Mouse (Mus musculus) hindbrain, embryonic 16.5 days (tissue): ENCODE measurements around the gene Twf2. TPM values are rescaled to one million over a fixed set of nuclear protein-coding genes. Genes with fewer than 3 reads are reported as not detected.

Experiments
- ATAC-seq: fragments of 200-750 bp; cut with Nextera tagmentation; 2 replicates; pipeline ENCODE4 v1.8.0; 2017; ENCODE audit warnings: moderate TSS enrichment, moderate library complexity
- H3K27ac ChIP-seq: fragments of 300-500 bp; sonication (generic); 2 replicates; pipeline ENCODE4 v1.5.1; 2014; ENCODE audit warnings: low read depth, mild to moderate bottlenecking, control low read depth, low read length, moderate library complexity
- H3K27me3 ChIP-seq: fragments of 300-500 bp; sonication (generic); replicated peaks from 2 replicates; pipeline ENCODE4 v1.6.1; 2014; ENCODE audit warnings: low read length; ENCODE audit not compliant: control insufficient read depth, insufficient read depth
- H3K36me3 ChIP-seq: fragments of 300-500 bp; sonication (generic); 2 replicates; pipeline ENCODE4 v1.6.1; 2014; ENCODE audit warnings: mild to moderate bottlenecking, low read length, moderate library complexity, mixed read lengths; ENCODE audit not compliant: control insufficient read depth, insufficient read depth
- H3K4me1 ChIP-seq: fragments of 300-500 bp; sonication (generic); 2 replicates; pipeline ENCODE4 v1.6.1; 2014; ENCODE audit warnings: low read depth, low read length; ENCODE audit not compliant: control insufficient read depth, insufficient read depth
- H3K4me2 ChIP-seq: fragments of 300-500 bp; sonication (generic); 2 replicates; pipeline ENCODE4 v1.6.1; 2014; ENCODE audit warnings: mild to moderate bottlenecking, low read length, control low read depth, moderate library complexity
- H3K4me3 ChIP-seq: fragments of 300-500 bp; sonication (generic); 2 replicates; pipeline ENCODE4 v1.5.1; 2014; ENCODE audit warnings: mild to moderate bottlenecking, low read length, control low read depth, moderate library complexity
- H3K9ac ChIP-seq: fragments of 300-500 bp; sonication (generic); 2 replicates; pipeline ENCODE4 v1.6.1; 2014; ENCODE audit warnings: low read depth, mild to moderate bottlenecking, control low read depth, low read length, moderate library complexity
- H3K9me3 ChIP-seq: fragments of 300-500 bp; sonication (generic); 2 replicates; pipeline ENCODE4 v1.6.1; 2014; ENCODE audit warnings: mild to moderate bottlenecking, low read length, moderate library complexity; ENCODE audit not compliant: control insufficient read depth
- WGBS: fragments of 180-500 bp; shearing (Covaris S2); extraction: QIAGEN DNeasy Blood & Tissue Kit; methylation state at CpG from one replicate; pipeline ENCODE4 v1.1.7; 2014; 5-methylcytosine and 5-hydroxymethylcytosine counted together
- polyA plus RNA-seq: library from polyadenylated mRNA; unstranded; fragments of >200 nt; fragmentation: Nextera tagmentation; extraction: Ambion mirVana; gene quantifications from 2 replicates; pipeline ENCODE4 v1.2.1, GENCODE M21; 2015

Gene Twf2
- polyA plus RNA-seq, result 49.9 and 50.3 TPM in 2 replicates

DNA sequence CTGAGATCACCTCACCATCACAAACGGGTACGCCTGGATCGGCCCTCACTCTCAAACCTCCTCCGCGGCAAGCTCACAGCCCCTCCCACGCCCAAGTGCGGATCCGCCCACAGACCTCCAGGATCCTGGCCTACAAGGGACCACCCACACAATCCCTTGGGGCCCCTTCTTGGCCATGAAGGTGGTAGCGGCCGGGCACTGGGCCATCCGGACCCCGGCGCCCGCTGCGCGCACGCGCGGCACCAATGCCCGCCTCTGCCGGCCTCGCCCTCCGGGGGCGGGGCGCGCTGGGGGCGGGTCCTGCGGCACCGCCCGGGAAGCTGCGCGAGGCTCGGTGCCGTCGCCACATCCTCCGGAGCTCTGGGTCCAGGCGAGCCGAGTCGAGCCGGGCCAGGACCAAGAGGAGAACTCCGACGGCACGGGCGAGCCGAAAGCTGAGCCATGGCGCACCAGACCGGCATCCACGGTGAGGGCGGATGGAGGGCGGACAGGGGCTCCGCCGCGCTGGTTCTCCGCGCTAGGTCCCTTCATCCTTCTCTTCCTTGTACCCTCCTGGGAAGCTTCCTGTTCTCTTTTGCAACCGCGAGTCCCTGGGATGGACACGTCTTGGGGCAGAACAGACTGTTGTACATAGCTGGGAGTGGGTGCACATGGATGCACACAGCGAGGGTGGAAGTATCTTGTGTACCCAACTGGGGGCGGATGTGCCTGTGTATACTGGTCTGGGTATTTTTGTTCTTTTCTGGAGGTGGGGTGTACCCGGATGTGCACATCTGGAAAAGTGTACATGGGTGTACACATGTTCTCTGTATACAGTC, at the start of gene Twf2:
TSS of gene Twf2 (plus strand) at position 290 of the 818 bp plus-strand sequence.
- H3K27me3 ChIP-seq, result no peaks in the 10 kb centered on the region
- H3K4me1 ChIP-seq, result peaks cover 29% of the 10 kb centered on the region
- peak; percentile 88 for ATAC-seq
- H3K9me3 ChIP-seq, result no peaks in the 10 kb centered on the region
- H3K27ac ChIP-seq, result peak within 1 kb of the TSS; percentile 81
- H3K4me3 ChIP-seq, result peak within 1 kb of the TSS; percentile 72
- H3K4me2 ChIP-seq, result peak within 1 kb of the TSS; percentile 62
- WGBS, result under 1% methylated on average over 61 of the region's 61 CpGs
- H3K36me3 ChIP-seq, result no peaks in the 10 kb centered on the region
- peak within 1 kb of the TSS; percentile 79 for H3K9ac ChIP-seq

DNA sequence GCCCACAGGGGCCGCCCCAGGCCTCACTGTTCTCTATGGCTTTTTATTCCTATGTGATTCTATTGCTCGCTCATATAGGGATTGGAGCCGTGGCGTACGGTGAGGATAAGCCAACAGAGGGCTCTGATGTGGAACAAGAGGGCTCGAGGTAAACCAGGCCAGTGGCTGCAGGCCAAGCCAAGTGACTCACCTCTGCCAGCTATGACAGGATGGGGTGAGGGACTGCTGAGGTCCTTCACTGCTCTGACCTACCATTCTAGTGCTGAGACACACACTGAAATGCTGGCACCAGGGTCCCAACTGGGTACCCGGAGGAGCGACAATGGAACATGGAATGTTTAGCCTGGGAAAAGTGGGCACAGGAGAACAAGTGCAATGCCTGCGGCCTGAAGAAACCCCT, 48.8 kb upstream of the Twf2 start:
- Histone ChIP-seq H3K4me2 (no peak overlapping the region), H3K4me3 (no peak overlapping the region), H3K9me3 (no peaks in the 10 kb centered on the region), H3K9ac (no peak overlapping the region), H3K27me3 (no peaks in the 10 kb centered on the region), H3K4me1 (peaks cover 20% of the 10 kb centered on the region), H3K27ac (no peak overlapping the region), H3K36me3 (peaks cover 8% of the 10 kb centered on the region)
- WGBS, result 84% methylated on average over 9 of the region's 9 CpGs
- ATAC-seq, result no peak

DNA sequence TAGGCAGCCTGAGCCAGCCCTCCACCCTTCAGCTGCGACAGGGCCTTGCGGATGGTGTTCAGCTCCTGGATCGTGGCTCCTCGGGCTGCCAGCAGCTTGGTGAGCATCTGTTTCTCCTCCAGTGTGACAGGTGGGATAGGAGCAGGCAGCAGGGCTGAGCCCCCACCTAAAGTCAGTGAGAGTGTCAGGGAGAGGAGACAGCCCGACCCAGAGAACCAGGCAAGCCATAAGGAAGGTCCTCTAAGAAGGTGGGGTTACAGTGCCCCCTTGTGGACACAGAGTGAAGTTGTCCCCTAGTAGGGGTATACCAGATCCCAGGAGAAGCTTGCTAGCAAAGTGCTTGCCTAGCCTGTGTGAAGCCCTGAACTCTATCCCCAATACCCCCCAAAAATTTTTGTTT, 46.5 kb upstream of the Twf2 start:
- no peaks in the 10 kb centered on the region for H3K27me3 ChIP-seq
- peaks cover 8% of the 10 kb centered on the region for H3K36me3 ChIP-seq
- WGBS, result 43% methylated on average over 5 of the region's 5 CpGs
- no peak overlapping the region for H3K4me3 ChIP-seq
- H3K9me3 ChIP-seq, result no peaks in the 10 kb centered on the region
- H3K27ac ChIP-seq, result peak overlapping the region; percentile 56; the same call in 1 of the 2 replicates
- no peak overlapping the region for H3K9ac ChIP-seq
- no peak overlapping the region for H3K4me2 ChIP-seq
- ATAC-seq, result peak; percentile 49
- H3K4me1 ChIP-seq, result peaks cover 7% of the 10 kb centered on the region; the same call in 1 of the 2 replicates

DNA sequence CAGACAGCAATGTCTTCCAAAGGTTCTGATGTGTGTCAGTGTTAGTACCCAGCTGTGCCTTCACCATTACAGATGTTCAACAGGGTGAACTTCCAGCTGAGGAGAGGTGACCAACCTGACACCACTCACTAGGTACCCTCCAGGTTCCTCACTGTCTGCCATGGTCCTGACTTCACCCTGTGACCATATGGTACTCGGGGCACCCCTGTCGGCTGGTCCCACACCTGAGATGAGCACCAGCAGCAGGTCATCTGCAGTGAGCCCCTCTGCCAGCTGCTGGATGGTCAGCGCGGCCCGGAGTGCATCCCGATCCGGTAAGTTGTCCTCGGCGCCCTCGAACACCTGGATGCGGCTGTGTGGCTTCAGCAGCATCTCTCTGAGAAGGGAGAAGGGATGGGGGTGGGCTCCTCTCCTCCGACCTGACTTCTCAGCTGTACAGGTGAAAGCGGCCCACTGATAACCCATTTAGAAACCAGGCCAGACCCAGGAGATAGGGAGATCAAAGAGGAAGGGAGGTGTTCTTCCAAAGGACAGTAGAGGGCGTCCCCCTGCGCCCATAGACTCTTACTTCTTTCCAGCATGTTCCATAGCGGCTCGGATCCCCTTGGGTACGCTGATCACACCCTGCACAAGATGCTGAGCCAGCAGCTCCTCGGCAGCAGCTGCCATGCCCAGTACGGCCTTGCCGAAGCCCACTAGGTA, 45.8 kb upstream of the Twf2 start:
- Histone ChIP-seq H3K9me3 (no peaks in the 10 kb centered on the region), H3K36me3 (peaks cover 8% of the 10 kb centered on the region), H3K9ac (no peak overlapping the region), H3K4me1 (peaks cover 7% of the 10 kb centered on the region; the same call in 1 of the 2 replicates), H3K4me2 (no peak overlapping the region), H3K27me3 (no peaks in the 10 kb centered on the region), H3K27ac (no peak overlapping the region), H3K4me3 (no peak overlapping the region)
- WGBS, result 78% methylated on average over 21 of the region's 21 CpGs
- no peak for ATAC-seq

DNA sequence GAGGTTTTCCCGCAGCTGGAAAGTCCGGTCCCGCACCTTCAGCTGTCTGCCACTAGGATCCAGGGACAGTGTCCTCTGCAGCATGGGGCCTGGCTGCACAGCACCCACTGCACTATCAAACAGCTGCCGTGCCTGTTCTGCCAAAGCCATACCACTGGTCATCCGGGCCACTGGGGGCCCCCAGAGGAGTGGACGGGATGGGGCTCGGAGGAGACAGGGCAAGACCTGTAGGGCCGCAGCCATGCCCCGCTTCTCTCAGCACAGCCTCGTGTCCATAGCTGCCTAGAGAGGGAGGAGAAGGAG, 45.3 kb upstream of the Twf2 start:
- H3K27ac ChIP-seq, result no peak overlapping the region
- no peak overlapping the region for H3K9ac ChIP-seq
- ATAC-seq, result no peak
- no peak overlapping the region for H3K4me2 ChIP-seq
- no peaks in the 10 kb centered on the region for H3K27me3 ChIP-seq
- peaks cover 7% of the 10 kb centered on the region; the same call in 1 of the 2 replicates for H3K4me1 ChIP-seq
- H3K4me3 ChIP-seq, result no peak overlapping the region
- H3K36me3 ChIP-seq, result peaks cover 7% of the 10 kb centered on the region
- WGBS, result 81% methylated on average over 9 of the region's 10 CpGs
- H3K9me3 ChIP-seq, result no peaks in the 10 kb centered on the region

DNA sequence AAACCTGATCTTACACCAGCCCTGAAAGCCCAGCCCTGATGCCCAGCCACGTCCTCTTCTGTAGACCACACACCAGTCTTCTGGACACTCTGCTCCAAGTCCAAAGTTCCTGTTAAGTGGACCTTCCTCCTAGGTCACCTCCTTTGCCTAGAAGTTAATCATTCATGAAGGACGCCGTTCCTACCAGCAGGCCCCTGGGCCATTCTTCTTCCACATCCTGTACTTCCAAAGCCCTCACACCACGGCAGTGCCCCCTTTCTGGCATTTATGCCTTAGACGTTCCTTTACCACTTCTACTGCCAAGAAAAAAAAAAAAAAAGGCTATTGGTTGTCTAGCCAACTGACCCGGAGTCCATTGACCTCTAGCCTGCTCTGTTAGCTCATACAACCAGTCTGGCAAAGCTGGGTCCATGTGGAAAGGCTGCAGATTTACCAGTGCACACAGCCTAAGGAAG, 44.8 kb upstream of the Twf2 start, which contains the start of gene Glyctk:
TSS of gene Glyctk (minus strand) at position 102 of the 455 bp plus-strand sequence.
- Histone ChIP-seq H3K27me3 (no peaks in the 10 kb centered on the region), H3K9ac (no peak within 1 kb of the TSS), H3K9me3 (no peaks in the 10 kb centered on the region), H3K4me2 (no peak within 1 kb of the TSS), H3K4me3 (no peak within 1 kb of the TSS), H3K4me1 (peaks cover 7% of the 10 kb centered on the region; the same call in 1 of the 2 replicates), H3K36me3 (peaks cover 2% of the 10 kb centered on the region; the same call in 1 of the 2 replicates), H3K27ac (no peak within 1 kb of the TSS)
- WGBS, result 77% methylated on average over 6 of the region's 6 CpGs
- ATAC-seq, result no peak

DNA sequence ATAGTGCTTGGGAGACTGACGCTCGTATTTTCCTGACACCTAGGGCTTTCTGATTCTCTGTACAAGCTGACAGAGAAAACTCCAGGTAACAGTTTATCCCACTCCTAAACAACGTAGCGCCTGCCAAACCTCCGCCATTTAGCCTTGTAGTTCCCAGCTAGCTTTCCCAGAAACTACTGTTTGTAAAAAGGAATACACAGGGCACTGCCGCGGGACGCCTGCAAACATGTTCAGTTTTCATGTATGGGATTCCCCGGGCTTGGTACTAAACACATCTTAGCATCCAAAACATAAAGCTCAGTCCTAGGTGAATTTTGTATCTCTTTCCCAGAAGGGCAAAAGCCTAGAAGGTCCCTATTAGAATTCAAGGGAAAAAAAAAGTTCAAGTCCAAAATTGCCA, 43.7 kb upstream of the Twf2 start:
- Histone ChIP-seq H3K27ac (no peak overlapping the region), H3K9me3 (no peaks in the 10 kb centered on the region), H3K4me2 (peak overlapping the region; percentile 78), H3K4me3 (no peak overlapping the region), H3K36me3 (no peaks in the 10 kb centered on the region), H3K9ac (no peak overlapping the region; the same call in 1 of the 2 replicates), H3K27me3 (no peaks in the 10 kb centered on the region), H3K4me1 (peaks cover 7% of the 10 kb centered on the region; the same call in 1 of the 2 replicates)
- ATAC-seq, result no peak
- 82% methylated on average over 9 of the region's 9 CpGs for WGBS

DNA sequence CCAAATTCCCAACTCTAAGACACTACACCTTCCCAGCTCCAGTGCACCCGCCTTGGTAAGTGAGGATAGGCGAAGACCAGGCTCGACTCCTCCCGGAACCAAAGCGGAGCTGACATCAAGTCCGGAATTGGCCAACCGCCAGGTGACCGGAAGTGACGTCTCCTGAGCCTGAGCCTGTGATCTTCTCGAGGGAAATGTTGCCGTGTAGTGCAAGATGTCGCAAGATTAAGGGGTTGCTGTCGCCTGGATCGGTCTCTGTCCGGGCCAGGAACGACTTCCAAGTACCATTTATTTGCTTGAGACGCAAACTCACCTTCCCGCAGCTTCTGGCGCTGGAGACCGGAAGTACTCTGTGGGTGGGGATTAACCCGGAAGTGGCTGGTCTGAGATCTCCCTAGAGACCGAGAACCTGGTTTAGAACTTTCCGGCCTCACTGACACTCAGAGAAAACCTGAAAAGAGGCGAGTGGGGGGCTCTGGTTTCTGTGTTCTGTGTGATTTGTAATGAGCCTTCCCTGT, 43.1 kb upstream of the Twf2 start:
- Histone ChIP-seq H3K27me3 (no peaks in the 10 kb centered on the region), H3K9ac (peak overlapping the region; percentile 75), H3K36me3 (no peaks in the 10 kb centered on the region), H3K4me2 (peak overlapping the region; percentile 78), H3K9me3 (no peaks in the 10 kb centered on the region), H3K27ac (peak overlapping the region; percentile 97), H3K4me3 (peak overlapping the region; percentile 57), H3K4me1 (peaks cover 7% of the 10 kb centered on the region; the same call in 1 of the 2 replicates)
- 2% methylated on average over 24 of the region's 24 CpGs for WGBS
- peak; percentile 86 for ATAC-seq

DNA sequence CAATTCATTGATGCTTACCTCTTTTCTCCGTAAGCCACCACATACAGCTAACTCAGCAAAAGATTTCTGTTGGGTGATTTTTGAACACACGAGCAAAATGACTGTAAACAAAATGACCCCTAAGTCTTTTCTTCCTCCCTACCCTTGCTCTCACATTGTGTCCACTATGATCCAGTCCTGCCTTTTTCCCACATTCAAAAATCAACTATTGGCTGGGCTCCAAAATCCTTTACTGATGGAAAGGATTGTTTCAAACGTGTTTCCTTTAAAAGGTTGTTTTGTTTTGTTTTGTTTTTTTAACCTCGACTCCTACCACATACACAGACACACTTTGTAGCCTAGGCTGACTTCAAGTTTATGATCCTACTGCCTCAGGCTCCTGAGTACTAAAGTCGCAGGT, 42.5 kb upstream of the Twf2 start:
- Histone ChIP-seq H3K4me2 (peak overlapping the region; percentile 78), H3K9ac (peak overlapping the region; percentile 75), H3K4me3 (peak overlapping the region; percentile 57), H3K9me3 (no peaks in the 10 kb centered on the region), H3K4me1 (peaks cover 7% of the 10 kb centered on the region; the same call in 1 of the 2 replicates), H3K27ac (peak overlapping the region; percentile 97), H3K27me3 (no peaks in the 10 kb centered on the region), H3K36me3 (no peaks in the 10 kb centered on the region)
- no peak for ATAC-seq
- WGBS, result 48% methylated on average over 5 of the region's 5 CpGs
